Mouse (Mus musculus) limb, embryonic 11.5 days (tissue): Measurements from ENCODE around the gene Pomt2. TPM values are rescaled to one million over a fixed set of nuclear protein-coding genes. Genes with fewer than 3 reads are reported as not detected.

Experiments used
- ATAC-seq: fragments of 200-750 bp; cut with Nextera tagmentation; 2 replicates; pipeline ENCODE4 v1.8.0; 2017; ENCODE audit warnings: low read depth; ENCODE audit not compliant: insufficient number of reproducible peaks, low FRiP score, low TSS enrichment
- DNase-seq: peaks from one replicate; pipeline ENCODE4 v3.0.0-alpha.2; 2015; ENCODE audit warnings: low spot score
- H3K27ac ChIP-seq: fragments of 300-500 bp; sonication (generic); replicated peaks from 2 replicates; pipeline ENCODE4 v1.5.1; 2014; ENCODE audit warnings: low read depth, mild to moderate bottlenecking, low read length
- H3K27me3 ChIP-seq: fragments of 300-500 bp; sonication (generic); 2 replicates; pipeline ENCODE4 v1.6.1; 2014; ENCODE audit warnings: mild to moderate bottlenecking, low read length, mixed read lengths; ENCODE audit not compliant: control insufficient read depth, insufficient read depth
- H3K36me3 ChIP-seq: fragments of 300-500 bp; sonication (generic); 2 replicates; pipeline ENCODE4 v1.6.1; 2014; ENCODE audit warnings: mild to moderate bottlenecking, low read length, moderate library complexity, mixed read lengths; ENCODE audit not compliant: control insufficient read depth, insufficient read depth
- H3K4me1 ChIP-seq: fragments of 300-500 bp; sonication (generic); 2 replicates; pipeline ENCODE4 v1.6.1; 2014; ENCODE audit warnings: low read length, mixed read lengths; ENCODE audit not compliant: control insufficient read depth, insufficient read depth
- H3K4me2 ChIP-seq: fragments of 300-500 bp; sonication (generic); 2 replicates; pipeline ENCODE4 v1.6.1; 2014; ENCODE audit warnings: low read depth, mild to moderate bottlenecking, moderate library complexity; ENCODE audit not compliant: severe bottlenecking
- H3K4me3 ChIP-seq: fragments of 300-500 bp; sonication (generic); 2 replicates; pipeline ENCODE4 v1.5.1; 2014; ENCODE audit warnings: low read depth, low read length
- H3K9ac ChIP-seq: fragments of 300-500 bp; sonication (generic); 2 replicates; pipeline ENCODE4 v1.6.1; 2014; ENCODE audit warnings: mild to moderate bottlenecking, low read length
- H3K9me3 ChIP-seq: fragments of 300-500 bp; sonication (generic); 2 replicates; pipeline ENCODE4 v1.6.1; 2016; ENCODE audit warnings: low read length; ENCODE audit not compliant: control insufficient read depth
- WGBS: fragments of 180-500 bp; shearing (Covaris S2); extraction: QIAGEN DNeasy Blood & Tissue Kit; methylation state at CpG from one replicate; pipeline ENCODE4 v1.1.7; 2014; 5-methylcytosine and 5-hydroxymethylcytosine counted together
- polyA plus RNA-seq: library from polyadenylated mRNA; unstranded; fragments of >200 nt; fragmentation: Nextera tagmentation; extraction: Ambion mirVana; gene quantifications from 2 replicates; pipeline ENCODE4 v1.2.1, GENCODE M21; 2014

The Pomt2 gene
- polyA plus RNA-seq, 1 experiment from 2014 or later, result 16.7 TPM

DNA sequence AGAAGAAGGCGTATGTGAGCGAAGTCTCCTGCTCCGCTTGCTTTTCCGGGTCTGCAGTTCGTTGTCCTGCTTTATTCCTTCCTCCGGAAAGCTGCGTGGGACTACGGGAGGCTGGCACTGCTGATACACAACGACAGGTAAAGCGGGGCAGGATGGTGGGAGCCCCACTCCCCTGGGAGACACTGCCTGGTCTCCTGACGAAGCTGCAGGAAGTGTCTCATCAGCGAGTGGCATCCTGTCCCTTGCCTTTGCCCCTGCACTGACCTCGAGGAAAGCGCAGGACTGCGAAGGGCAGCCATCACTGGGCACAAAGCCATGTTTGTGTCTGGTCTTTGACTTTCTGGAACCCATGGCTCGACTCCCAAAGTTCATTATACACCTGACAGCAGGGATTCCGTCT, 90.7 kb downstream of the Pomt2 start:
- Histone ChIP-seq H3K27ac (no peak overlapping the region), H3K27me3 (no peaks in the 10 kb centered on the region), H3K4me3 (no peak overlapping the region), H3K36me3 (no peaks in the 10 kb centered on the region), H3K4me1 (no peaks in the 10 kb centered on the region), H3K9me3 (no peaks in the 10 kb centered on the region), H3K4me2 (no peak overlapping the region), H3K9ac (no peak overlapping the region)
- ATAC-seq, result no peak
- DNase-seq, result no peak
- WGBS, result 76% methylated on average over 17 of the region's 17 CpGs

Other genes with a start within 250 kb of the Pomt2 start
- 31.3 and 33.7 TPM in 2 replicates for gene Cipc, start 200.9 kb downstream of the Pomt2 start, polyA plus RNA-seq
- 0.05 TPM in 1 of 2 replicates, not detected in the other for gene Zdhhc22, start 157.5 kb downstream of the Pomt2 start, polyA plus RNA-seq
- gene Tmem63c, start 126.6 kb downstream of the Pomt2 start, polyA plus RNA-seq, result 0.07 TPM in 1 of 2 replicates, not detected in the other
- gene Ngb, start 45.4 kb downstream of the Pomt2 start, polyA plus RNA-seq, result 0.12 and 0.18 TPM in 2 replicates
- 36.6 and 38.0 TPM in 2 replicates for gene Gstz1, start 803 bp downstream of the Pomt2 start, polyA plus RNA-seq
- gene Samd15, start 51.8 kb upstream of the Pomt2 start, polyA plus RNA-seq, result 0.88 and 1.1 TPM in 2 replicates
- 3.0 and 3.2 TPM in 2 replicates for gene Tmed8, start 52.5 kb upstream of the Pomt2 start, polyA plus RNA-seq
- 0.71 and 1.2 TPM in 2 replicates for gene Noxred1, start 90.8 kb upstream of the Pomt2 start, polyA plus RNA-seq
- gene Vipas39, start 118.3 kb upstream of the Pomt2 start, polyA plus RNA-seq, result 55.2 and 57.8 TPM in 2 replicates
- gene Ahsa1, start 118.5 kb upstream of the Pomt2 start, polyA plus RNA-seq, result 266 and 267 TPM in 2 replicates
- 1.1 and 1.6 TPM in 2 replicates for gene Ism2, start 151.7 kb upstream of the Pomt2 start, polyA plus RNA-seq
- gene Sptlc2, start 240.4 kb upstream of the Pomt2 start, polyA plus RNA-seq, result 53.9 and 63.4 TPM in 2 replicates